Mouse (Mus musculus) telencephalon, adult 2 months (tissue): ENCODE measurements around the gene Aloxe3.
A peak's percentile ranks its signal among the peaks of the same experiment; 100 is the strongest.
"Not testable (repeated sequence)": the region's sequence is repeated elsewhere in the genome, so short reads cannot be mapped to it uniquely, and the experiment has no call there.

Experiments
- DNase-seq: peaks from one replicate; pipeline ENCODE4 v3.0.0-alpha.2; 2011; ENCODE audit warnings: low read depth, low spot score

Gene Aloxe3

GRCm38 (mm10) chr11:69125852-69125918 lies at the start of gene Aloxe3:
Gene Aloxe3 (plus strand): TSS chr11:69125896.
- DNase-seq: no peak

- no peak for DNase-seq
Observed at GRCm38 (mm10) chr11:69076572-69076971, 49.1 kb upstream of the Aloxe3 start.

- DNase-seq: no peak
Observed at GRCm38 (mm10) chr11:69077316-69077715, 48.4 kb upstream of the Aloxe3 start.

- DNase-seq: no peak
Observed at GRCm38 (mm10) chr11:69078041-69078440, 47.7 kb upstream of the Aloxe3 start.

GRCm38 (mm10) chr11:69078805-69079438 lies 46.8 kb upstream of the Aloxe3 start:
- no peak for DNase-seq

- DNase-seq: no peak
Observed at GRCm38 (mm10) chr11:69080102-69080854, 45.4 kb upstream of the Aloxe3 start.

- no peak for DNase-seq
Observed at GRCm38 (mm10) chr11:69080855-69081222, 44.9 kb upstream of the Aloxe3 start.

- DNase-seq: no peak
Observed at GRCm38 (mm10) chr11:69081613-69082012, 44.1 kb upstream of the Aloxe3 start.

- no peak for DNase-seq
Observed at GRCm38 (mm10) chr11:69085608-69086007, 40.1 kb upstream of the Aloxe3 start.

- peak; percentile 83 for DNase-seq
Observed at GRCm38 (mm10) chr11:69086390-69086789, 39.3 kb upstream of the Aloxe3 start.

- DNase-seq: no peak
Observed at GRCm38 (mm10) chr11:69087082-69087481, 38.6 kb upstream of the Aloxe3 start.

GRCm38 (mm10) chr11:69087597-69087996 lies 38.1 kb upstream of the Aloxe3 start:
- no peak for DNase-seq

GRCm38 (mm10) chr11:69088103-69088855 lies 37.4 kb upstream of the Aloxe3 start, which contains the start of gene Vamp2:
Gene Vamp2 (plus strand): TSS chr11:69088490.
- DNase-seq: no peak

GRCm38 (mm10) chr11:69088856-69089615 lies 36.7 kb upstream of the Aloxe3 start:
- no peak for DNase-seq

GRCm38 (mm10) chr11:69089616-69090290 lies 35.9 kb upstream of the Aloxe3 start:
- no peak for DNase-seq

GRCm38 (mm10) chr11:69090367-69090766 lies 35.3 kb upstream of the Aloxe3 start:
- DNase-seq: no peak

GRCm38 (mm10) chr11:69091566-69092385 lies 33.9 kb upstream of the Aloxe3 start:
- no peak for DNase-seq

GRCm38 (mm10) chr11:69092386-69092751 lies 33.3 kb upstream of the Aloxe3 start:
- DNase-seq: no peak

GRCm38 (mm10) chr11:69092871-69093270 lies 32.8 kb upstream of the Aloxe3 start:
- no peak for DNase-seq

GRCm38 (mm10) chr11:69093856-69094255 lies 31.8 kb upstream of the Aloxe3 start:
- not testable (repeated sequence) for DNase-seq
